Mouse (Mus musculus) kidney, postnatal 10 days (tissue): Measurements from ENCODE around the gene Slc17a6.

ENCODE experiments used
- DNase-seq: peaks from one replicate; pipeline ENCODE4 v3.0.0; 2021; ENCODE audit warnings: mixed read lengths

Gene Slc17a6

DNA sequence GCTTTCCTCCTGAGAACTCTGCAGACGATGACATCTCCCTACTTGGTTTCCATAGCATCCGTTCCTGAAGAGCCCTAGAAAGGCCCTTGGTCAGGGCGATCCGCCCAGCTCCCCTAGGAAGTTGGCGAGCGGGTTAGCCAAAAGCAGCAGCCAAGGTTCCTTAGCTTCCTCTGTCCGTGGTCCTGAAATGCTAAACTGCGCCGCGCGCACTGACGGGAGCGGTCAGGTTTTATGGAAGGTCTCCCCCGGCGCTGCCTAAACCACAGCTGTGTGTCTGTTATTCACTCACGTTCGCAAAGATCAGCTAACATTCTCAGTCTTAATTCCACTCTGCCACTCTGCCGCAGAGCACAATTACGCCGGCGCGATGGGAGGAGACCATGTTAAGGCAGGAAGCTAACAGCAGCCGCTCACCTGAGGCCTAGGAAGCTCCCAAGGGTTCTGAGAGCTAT lies at the start of gene Slc17a6:
Slc17a6 (plus strand) TSS at position 313 of the 452 bp plus-strand sequence.
- DNase-seq: peak; percentile 82

DNA sequence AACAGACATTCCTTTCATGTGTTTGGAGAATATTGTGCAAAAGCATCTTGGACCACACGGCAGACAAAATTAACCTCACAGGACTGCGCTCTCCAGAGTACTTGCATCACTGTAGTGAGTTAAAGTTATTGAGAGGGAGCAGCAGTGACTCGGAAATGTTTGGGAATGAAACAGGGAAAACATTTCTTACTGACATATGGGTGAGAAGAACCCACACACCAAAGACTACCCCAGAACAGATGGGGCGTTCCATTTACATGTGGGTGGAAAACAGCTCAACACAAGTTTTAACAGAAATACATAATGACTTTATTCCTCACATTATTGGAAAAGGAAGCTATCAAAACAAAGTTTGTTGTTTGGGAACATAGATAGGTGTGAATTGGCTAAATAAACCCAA lies 21.8 kb upstream of the Slc17a6 start:
- DNase-seq: no peak

DNA sequence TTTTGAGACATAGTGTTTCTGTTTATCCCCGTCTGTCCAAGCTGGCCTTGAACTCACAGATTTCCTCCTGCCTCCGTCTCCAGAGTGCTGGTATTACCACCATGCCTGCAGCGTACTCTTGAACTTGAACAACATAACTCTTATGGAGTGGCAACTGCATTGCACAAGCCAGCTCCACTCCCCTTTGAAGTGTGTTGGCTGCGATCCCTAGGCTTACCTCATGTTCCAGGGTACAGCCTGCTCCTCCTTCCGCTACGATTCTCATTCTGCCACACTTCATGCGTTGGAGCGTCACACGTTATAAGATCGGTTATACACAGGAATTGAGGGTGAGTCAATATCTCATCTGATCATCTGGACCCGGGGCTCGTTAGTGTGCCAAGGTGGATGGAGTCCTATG lies 18.1 kb upstream of the Slc17a6 start:
- DNase-seq: no peak

DNA sequence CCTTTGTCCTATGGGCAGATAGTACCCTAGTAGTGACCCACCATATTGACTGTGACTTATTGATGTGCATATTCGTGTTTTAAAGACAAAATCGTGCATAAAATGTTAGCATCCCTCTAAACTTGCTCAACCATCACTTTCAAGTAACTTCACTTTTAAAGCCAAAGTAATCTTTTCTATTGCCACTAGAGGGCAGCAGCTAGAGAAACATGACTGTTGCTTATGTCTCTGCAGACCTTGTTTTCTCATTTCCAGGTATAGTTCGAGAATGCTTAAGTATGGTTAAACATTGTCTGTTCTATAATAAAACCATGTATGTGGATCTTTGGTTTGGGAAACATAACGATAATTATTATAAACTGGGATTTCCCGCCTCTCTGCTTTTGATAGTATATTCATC lies 7.4 kb upstream of the Slc17a6 start:
- DNase-seq: no peak

DNA sequence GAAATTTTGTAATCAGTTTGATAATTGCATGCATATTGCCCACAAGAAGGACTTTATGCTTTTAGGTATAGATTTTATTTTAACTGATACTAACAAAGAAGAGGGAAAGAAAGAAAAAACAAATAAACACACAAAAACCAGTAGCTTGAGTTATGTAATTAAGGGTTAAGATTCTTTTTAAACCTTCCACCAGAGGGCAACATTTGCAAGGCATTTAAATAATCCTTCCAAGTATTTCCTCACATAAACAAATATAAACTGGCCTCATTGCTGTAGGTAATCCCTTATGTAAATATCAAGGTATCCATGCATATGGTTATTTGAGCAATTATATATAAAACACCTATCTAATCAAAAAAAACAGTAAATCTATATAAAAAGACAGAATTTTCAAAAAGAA lies 3.9 kb upstream of the Slc17a6 start:
- DNase-seq: no peak

DNA sequence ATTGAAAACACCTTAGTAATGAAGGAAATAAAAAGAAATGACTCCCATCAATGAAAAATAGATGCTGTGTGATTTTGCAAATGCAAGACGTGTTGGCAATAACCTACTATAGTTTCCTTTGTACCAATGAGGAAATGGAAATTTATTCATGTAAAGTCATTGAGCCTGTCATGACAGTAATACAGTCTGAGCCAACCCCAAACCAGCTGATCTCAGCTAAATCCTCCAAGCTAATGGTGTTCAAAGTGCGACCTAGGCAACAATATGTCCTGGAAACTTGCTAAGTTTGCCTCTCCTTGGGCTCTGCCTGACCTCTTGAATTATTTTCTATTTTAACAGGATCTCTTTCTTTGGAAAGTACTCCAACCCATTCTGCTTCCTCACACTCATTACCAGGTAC lies 3.4 kb upstream of the Slc17a6 start:
- no peak for DNase-seq

DNA sequence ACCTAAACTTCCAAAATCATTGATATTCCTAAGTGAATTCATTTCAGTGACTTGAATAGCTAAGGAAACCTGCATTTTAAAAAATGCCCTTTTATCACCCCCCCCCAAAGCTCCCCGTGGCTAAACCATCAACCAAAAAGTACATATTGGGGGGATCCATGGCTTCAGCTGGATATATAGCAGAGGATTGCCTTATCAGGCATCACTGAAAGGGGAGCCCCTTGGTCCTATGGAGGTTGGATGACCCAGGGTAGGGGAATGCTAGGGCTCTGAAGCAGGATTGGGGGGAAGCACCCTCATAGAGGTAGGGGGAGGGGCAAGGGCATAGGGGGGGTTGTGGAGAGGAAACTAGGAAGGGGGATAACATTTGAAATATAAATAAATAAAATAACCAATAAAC lies 1.8 kb upstream of the Slc17a6 start:
- no peak for DNase-seq

DNA sequence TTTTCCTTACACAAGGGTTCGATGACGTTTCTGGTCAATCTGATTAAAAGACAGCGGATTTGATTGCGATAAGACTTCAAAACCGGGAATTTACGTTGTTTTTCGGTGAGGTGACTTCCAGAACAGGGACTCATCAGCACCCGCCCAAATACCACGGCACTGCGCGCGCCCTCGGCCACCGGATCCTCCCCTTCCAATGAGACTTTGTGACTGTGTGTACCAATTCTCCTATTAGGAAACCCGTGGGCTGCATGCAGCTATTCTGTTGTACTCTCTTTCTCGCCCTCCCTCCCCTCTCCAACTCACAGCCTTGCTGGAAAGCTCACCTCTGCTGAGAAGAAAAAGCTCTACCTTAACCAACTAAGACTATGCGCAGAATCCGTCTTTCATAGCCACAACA lies 390 bp downstream of the Slc17a6 start:
- no peak for DNase-seq

DNA sequence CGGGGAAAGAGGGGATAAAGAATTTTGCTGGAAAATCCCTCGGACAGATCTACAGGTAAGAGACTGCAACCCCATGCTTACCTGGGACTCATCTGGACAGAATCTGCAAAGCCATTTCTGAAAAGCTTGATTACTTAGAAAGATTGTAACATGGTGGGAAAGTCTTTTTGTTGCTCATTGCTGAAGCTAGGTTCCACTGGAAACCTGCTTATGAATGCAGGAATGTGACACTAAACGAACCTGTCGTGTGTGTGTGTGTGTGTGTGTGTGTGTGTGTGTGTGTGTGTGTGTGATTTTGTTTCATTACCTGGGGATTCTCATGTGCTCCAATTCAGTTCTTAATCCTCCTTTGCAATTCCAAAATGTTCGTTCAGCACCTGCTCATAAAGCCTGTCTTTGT lies 860 bp downstream of the Slc17a6 start:
- no peak for DNase-seq

DNA sequence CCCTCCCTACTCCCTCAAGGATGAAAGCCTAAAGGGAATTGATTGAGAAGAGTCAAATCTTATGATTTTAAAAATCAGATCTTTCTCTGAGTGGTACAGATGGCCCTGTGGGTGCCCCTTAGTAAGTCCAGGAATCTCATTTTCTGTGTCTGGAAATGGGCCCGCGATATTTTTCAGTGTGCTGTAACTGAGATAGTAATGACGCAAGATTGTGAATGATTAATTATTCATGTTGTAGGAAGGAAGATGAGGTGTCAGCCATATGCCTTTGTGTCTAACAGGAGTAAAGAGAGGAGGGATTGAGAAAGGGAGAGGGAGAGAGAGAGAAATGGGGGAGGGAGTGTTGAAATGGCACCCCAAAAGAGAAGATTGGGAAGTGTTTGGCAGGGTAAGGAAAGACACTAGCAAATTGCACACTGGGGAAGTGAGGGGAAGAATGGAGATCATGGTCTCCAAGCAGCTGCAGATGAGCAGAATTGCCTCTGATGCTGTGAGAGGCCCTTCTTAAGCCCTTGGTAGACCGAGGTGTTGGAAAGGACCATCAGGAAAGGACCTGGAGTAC lies 2.6 kb downstream of the Slc17a6 start:
- no peak for DNase-seq

DNA sequence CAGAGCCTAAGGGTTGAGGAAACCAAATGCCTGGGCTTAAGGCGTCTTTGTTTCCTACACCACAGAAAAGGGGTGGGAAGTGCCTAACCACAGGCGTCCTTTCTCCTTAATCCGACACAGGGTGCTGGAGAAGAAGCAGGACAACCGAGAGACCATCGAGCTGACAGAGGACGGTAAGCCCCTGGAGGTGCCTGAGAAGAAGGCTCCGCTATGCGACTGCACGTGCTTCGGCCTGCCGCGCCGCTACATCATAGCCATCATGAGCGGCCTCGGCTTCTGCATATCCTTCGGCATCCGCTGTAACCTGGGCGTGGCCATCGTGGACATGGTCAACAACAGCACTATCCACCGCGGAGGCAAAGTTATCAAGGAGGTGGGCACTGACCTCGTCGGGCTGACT lies 3.4 kb downstream of the Slc17a6 start:
- DNase-seq: no peak

DNA sequence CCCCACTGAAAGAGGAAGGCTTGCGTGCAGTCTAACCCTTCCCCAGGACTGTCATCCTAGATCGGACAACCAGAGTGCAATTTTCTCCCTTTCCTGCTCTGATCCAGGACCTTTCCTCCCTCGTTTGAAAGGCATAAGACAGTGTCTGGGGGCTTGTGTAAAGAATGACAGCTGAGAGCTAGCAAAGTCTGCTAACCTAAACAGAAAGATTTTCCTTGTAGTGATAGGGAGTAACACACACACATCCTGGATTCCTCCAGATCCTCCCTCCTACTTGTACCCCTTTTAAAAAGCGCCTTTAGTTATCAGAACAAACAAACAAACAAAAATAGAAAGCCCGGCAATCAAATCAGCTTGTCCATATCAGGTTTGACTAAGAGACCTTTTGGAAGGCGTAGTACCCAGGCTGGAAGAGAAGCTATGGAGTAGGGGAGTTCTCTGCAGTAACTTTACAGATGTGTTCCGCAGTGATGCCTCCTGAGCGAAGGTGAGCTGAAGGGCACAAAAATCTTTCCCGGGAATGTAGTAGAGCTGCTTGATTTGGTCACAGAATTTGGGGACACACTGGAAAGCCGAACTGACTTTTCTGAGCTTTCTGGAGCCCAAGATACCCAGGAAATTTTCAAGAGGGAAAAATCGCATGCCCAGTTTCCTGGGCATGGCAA lies 3.9 kb downstream of the Slc17a6 start:
- no peak for DNase-seq

DNA sequence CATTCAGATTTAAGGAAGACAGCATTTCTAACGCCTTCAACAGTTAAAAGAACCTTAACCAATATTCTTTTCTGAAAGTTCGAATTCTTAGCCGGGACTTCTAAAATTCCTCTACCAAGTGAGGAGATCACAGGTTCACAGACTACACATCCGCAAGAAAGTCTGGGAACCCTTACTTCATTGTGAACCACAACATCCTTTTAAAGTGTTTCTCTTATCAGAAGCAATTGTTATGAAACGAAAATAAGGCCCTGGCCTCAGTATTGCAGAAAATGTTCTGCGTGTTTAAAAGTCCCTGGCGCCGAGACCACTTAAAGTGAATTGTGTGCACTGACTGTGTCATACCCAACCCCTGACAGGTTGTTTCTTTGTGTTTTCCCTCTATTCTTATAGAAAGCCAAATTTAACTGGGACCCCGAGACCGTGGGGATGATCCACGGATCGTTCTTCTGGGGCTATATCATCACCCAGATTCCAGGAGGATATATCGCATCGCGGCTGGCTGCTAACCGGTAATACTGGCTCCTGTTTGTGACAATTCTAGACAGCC lies 4.7 kb downstream of the Slc17a6 start:
- DNase-seq: no peak

DNA sequence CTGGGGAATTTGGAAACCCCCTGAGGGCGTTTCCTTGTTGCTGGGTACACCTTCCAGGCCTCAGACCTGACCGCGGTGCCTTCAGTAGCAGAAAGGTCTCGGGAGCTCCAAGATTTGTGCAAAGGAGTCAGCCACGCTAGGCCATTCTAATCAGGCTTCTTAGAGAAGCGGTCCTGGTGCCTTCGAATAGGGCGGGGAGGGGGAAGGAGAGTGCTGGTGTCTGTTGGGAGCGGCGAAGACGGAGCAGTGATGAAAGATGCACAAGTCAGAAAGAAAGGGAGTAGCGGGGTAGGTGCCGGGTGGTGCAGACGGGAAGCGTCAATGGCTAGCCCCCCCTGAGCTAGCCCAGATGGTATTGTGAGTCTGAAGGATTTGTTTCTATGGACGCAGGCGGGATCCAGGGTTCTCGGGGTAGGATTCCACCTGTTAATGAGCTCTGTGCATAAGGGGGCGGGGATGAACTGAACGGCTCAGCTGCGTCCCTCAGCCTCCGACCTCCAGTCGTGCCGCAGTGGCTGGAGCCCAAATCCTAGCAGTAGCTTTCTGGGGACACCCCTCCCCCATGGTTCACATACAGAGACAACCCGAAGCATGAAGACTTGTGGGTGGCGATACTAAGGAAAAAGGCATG lies 5.3 kb downstream of the Slc17a6 start:
- DNase-seq: no peak

DNA sequence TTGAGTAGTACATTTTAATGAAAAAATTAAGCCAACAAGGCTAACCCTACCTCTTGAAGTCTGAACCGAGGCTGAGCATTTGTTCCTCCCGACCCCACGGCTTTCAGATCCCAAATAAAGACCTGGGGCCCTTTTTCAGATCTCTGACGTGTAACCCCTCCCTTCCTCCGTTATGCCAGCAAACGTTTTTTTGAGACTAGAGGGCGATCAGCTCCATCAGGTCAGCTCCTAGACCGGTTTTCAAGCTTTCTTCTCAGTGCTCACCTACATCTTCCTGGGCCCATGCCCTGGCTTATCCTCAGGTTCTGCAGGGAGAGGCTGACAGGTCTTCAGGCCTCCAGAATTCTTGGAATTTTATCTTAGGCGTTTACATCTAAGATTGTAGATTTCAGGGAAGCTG lies 5.9 kb downstream of the Slc17a6 start:
- DNase-seq: no peak

DNA sequence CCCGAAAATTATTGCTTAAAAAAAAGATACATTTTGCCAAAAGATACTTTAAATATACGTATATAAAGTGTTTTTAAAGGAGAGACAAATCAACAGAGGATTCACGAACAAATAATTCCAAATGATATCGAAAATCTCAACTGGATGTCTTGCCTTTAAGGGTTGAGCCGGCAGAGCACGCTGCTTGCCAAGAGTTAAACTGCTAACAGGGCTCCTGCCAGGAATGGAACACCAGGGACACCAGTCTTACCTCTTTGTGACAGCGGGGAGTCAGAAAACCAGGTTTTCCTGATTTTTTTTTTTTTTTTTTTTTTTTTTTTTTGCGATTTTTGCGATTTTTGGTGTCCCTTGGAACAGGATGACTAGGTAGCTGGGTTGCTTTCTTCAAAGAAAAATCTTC lies 6.5 kb downstream of the Slc17a6 start:
- DNase-seq: no peak

DNA sequence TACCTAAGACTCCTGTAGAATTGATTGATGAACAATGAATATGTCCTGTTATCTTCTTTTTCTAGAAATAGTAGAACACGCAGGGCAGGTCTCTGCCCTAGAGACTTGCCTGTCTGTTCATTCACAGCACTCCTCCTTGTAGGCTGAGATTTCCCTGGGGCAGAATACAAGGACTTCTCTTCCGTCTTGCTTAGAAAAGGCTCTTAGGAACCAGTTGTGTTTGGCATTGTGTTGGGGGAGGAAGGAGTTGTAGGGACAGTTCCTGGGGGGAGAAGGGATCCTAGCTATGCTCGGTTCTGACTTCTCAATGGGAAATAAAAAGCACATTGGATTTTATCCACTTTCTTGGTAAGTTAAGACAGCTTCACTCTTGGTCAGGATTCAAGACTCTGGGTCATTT lies 7.4 kb downstream of the Slc17a6 start:
- DNase-seq: no peak

DNA sequence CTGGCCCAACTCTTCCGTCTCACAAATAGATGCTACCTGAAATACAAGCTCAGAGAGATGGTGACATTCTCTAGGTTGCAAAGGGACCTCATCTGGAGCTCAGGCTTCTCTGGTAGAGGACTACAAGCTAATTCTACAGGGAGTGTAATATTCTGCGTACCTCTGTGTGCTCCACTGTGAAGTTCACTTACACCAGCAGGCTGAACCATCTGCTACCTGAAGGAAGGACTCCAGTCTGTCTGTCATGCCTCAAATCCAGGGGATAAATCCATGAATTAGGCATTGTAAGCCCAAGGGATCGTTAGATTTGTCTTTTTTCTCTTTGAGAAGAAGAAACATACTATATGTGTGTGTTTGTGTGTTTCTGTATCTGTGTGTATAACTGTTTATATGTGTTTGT lies 9.4 kb downstream of the Slc17a6 start:
- DNase-seq: no peak

DNA sequence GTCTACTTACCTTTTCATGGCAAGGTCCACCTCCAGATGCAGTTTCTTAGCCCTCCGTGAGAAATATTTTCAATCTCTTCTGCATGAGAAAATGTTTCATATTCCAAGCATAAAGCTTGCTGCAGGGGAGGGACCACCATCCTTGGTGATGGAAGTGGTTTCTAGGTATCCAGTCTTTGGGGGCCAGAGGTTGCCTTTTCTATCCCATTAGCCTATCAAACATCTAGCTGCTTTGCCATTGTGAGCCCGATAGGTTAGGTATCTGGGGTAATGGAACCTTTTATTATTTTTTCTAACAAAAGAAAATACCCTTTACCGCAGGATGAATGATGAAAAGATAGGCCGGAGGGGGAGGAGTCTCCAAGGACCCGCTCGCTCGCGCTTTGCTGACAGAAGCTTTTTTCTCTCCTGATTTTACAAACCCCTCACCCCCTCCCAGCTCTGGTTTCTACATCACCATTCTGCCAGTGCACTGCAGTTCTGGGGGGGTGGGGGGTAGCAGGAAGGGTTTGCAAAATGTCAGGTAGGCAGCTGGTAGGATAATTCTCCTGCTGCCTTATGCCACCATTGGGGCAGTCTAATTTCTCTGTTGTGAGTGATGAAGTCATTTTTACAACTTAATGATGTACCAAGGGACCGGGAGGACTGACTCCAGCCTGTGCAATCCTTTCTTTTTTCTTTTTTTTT lies 10.9 kb downstream of the Slc17a6 start:
- DNase-seq: no peak

DNA sequence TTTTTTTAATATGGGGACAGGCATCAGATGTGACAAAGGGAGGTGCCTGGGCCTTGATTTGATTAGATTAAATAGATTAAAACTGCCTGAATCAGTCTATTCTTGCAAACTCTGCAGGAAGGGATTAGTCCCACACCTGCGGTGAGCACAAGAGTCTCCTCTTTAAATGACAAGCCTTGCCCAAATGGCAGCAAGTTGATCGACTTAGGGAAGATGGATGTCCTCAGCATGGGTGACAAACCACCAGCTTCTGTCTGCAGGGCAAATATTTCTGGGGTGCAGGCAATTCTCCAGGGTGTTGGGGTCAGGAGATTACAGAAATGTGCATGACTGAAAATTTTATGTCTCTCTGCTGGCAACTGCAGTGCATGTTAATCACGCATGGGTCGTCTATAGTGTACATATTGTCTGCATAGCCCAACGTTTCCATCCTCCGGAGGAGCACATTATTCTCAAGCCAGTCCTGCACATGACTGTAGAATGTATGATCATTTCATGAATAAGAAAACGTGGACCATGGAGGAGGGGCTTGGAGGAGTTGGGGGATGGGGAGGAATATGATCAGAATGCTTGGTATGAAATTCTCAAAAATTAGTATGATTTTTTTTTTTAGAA lies 11.5 kb downstream of the Slc17a6 start:
- no peak for DNase-seq

DNA sequence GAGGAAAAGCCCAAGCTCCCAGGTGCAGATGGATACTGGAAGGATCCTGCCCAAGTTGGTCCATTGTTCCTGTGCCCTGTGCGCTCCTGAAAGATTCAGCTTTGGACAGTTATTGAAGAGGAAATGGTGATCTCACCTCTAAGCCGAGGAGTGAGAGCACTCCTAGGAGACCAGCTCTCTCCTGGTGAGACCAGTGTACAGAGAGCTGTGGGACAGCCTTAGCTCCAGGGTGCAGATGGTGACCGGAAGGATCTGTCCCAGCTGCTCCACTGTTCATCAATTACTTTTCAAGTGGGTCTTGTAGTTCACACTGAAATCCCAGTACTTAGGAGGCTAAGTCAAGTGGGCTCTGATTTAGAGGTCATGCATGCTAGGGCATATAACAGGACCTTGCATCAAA lies 35.3 kb downstream of the Slc17a6 start:
- no peak for DNase-seq

DNA sequence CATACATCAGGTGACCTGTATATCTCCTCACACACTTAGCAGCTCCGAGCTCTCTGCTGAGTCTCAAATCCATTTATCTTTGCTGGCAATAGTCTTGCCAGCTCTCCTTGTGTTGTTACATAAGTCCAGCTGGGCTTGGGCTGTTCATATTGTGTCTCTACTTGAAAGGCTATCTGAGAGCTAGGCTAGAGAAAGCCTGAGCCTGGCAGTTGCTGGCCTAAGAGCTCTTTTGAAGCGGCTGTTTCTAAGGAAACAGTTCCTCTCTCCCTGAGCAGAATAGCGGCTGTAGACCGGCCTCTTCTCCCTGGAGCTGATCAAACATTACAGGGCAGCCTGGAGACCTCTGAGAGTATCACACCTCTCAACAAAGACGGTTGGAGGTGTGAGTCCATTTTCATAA lies 40.6 kb downstream of the Slc17a6 start:
- no peak for DNase-seq

DNA sequence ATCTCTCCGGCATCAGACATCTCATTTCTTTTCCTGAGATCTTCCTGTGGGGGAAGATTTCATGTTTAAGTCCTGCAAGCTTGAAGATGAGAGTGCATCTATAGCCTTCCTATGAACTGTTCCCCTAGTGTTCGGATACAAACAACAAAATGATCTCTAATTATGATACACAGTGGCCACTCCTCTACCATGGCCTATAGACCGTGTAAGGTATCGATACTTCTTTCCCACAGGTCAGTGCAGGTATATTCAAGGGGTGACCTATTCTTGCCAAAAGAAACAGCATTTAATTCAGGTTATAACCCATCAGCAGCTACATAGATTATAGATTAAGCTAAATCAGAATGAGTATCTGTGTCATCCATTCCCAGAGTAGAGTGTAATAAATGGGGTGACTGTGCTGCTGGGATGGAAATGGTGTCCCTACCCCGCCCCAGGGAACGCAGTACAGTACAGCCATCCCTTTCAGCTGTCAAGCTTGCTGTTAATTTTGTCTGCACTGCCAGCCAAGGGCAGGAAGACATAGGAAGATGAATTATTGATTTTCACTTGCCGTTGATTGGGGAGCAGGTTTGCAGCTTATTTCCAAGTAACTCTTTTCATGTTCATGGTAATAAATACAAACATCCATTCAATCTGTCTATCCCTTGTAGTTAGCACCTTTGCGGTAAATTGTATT lies 71.9 kb downstream of the Slc17a6 start:
- DNase-seq: no peak
